Mouse (Mus musculus): ENCODE results near the gene Gipc1.

DNA sequence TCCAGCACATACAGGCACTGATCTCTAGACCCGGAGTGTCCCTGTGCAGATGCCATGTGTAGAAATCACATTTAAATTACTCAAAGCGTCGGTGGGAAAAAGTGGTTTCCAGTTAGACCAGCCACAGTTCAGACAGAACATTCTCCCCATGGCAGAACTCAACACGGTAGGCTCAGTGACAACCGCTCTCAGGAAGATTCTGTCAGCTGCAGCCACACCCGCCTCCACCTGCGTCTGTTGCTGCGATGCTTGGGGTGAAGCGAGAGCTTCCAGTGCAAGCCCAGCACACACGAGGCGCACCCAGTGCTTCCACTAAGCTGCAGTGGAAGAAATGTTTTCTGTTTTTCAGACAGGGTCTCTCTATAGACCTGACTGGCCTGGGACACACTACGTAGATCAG lies 27.4 kb downstream of the Gipc1 start:
- no peak for TF ChIP-seq CTCF (IDR thresholded peaks at IDR 0.05; ENCODE audit: control insufficient read depth, insufficient read depth, insufficient replicate concordance, low read depth, low read length)
- TF ChIP-seq POLR2A (IDR thresholded peaks at IDR 0.05; ENCODE audit: control insufficient read depth, low read depth, low read length): no peak
